Mouse (Mus musculus) ES-E14 (cell line): Measurements from ENCODE around the gene Smchd1. TPM values are rescaled to one million over a fixed set of nuclear protein-coding genes. Genes with fewer than 3 reads are reported as not detected.

Experiments
- DNase-seq: peaks from one replicate; pipeline ENCODE4 v3.0.0-alpha.2; 2013; ENCODE audit warnings: low read depth, low spot score
- H3K27ac ChIP-seq: 2 replicates; pipeline ENCODE4 v1.5.1; 2012; ENCODE audit warnings: low read depth, mild to moderate bottlenecking, low read length, moderate library complexity, mixed read lengths; ENCODE audit not compliant: poor library complexity, insufficient read depth, severe bottlenecking
- H3K36me3 ChIP-seq: 2 replicates; pipeline ENCODE4 v1.6.1; 2012; ENCODE audit warnings: mild to moderate bottlenecking, low read length, moderate library complexity, mixed read lengths; ENCODE audit not compliant: control insufficient read depth, poor library complexity, insufficient read depth, severe bottlenecking
- H3K4me1 ChIP-seq, 2 experiments: fragments of 150-350 bp in 1 of 2; sonication (generic) in 1 of 2; 2 replicates each; pipeline ENCODE4 v1.6.1; 2012; ENCODE audit warnings: low read length in 2 of 2, mild to moderate bottlenecking in 1 of 2, mixed read lengths in 1 of 2; ENCODE audit not compliant: control insufficient read depth in 2 of 2, insufficient read depth in 2 of 2, poor library complexity in 1 of 2
- H3K4me3 ChIP-seq, 2 experiments: fragments of 150-350 bp in 1 of 2; sonication (generic) in 1 of 2; 2 replicates each; pipeline ENCODE4 v1.5.1; 2012; ENCODE audit warnings: low read length in 2 of 2, low read depth in 1 of 2, mild to moderate bottlenecking in 1 of 2, mixed read lengths in 1 of 2; ENCODE audit not compliant: insufficient read depth in 1 of 2, poor library complexity in 1 of 2, severe bottlenecking in 1 of 2
- H3K9ac ChIP-seq: 2 replicates; pipeline ENCODE4 v1.6.1; 2012; ENCODE audit warnings: low read depth, mild to moderate bottlenecking, low read length, mixed read lengths; ENCODE audit not compliant: poor library complexity, insufficient read depth, severe bottlenecking
- H3K9me3 ChIP-seq: fragments of 150-350 bp; sonication (generic); 2 replicates; pipeline ENCODE4 v1.6.1; 2012; ENCODE audit warnings: low read depth, mild to moderate bottlenecking, low read length; ENCODE audit not compliant: control insufficient read depth, insufficient read depth
- CHD2 ChIP-seq: IDR thresholded peaks from 2 replicates; pipeline ENCODE4 v1.6.1; 2014; ENCODE audit warnings: mild to moderate bottlenecking, low read depth, low read length, inconsistent platforms
- HCFC1 ChIP-seq: IDR thresholded peaks from 2 replicates; pipeline ENCODE4 v1.6.1; 2012; ENCODE audit warnings: low read length, inconsistent platforms, borderline replicate concordance; ENCODE audit not compliant: insufficient read depth
- MAFK ChIP-seq: IDR thresholded peaks from 2 replicates; pipeline ENCODE4 v1.6.1; 2014; ENCODE audit warnings: mild to moderate bottlenecking, low read depth, low read length, inconsistent platforms; ENCODE audit not compliant: insufficient read depth
- ZC3H11A ChIP-seq: IDR thresholded peaks from 2 replicates; pipeline ENCODE4 v1.6.1; 2012; ENCODE audit warnings: low read depth, mild to moderate bottlenecking, inconsistent platforms, low read length, borderline replicate concordance
- ZNF384 ChIP-seq: IDR thresholded peaks from 2 replicates; pipeline ENCODE4 v1.6.1; 2012; ENCODE audit warnings: low read depth, low read length, inconsistent platforms
- in situ Hi-C, 2 experiments: fragments of 600-800 bp; cut with MboI; formaldehyde crosslinking; loops; one replicate each; pipeline ENCODE4 v1.15.1; 2025; ENCODE audit warnings: low sequenced_read_pairs in 2 of 2, inconsistent platforms in 1 of 2; ENCODE audit not compliant: unreplicated experiment in 2 of 2
- total RNA-seq: library from RNA; depleted of rRNA; stranded (reverse); fragments of 300-350 nt; gene quantifications from 2 replicates; pipeline ENCODE4 v1.2.3, GENCODE M21; 2012

Gene Smchd1
- total RNA-seq, 1 experiment: 41.0 TPM

DNA sequence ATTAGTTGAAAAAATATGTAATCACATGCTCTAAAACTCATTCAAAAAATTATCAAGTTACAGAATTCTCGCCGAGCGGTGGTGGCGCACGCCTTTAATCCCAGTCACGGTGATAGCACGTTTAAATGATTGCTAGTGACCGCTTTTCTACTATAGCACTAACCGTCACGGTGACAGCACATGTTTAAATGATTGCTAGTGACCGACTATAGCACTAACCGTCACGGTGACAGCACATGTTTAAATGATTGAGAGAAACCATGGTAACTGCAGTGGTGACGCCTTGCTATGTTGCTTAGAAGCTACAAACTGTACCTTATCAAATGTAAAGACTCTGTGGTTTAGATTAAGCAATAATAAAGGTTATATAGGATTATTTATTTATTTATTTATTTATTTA, 94.8 kb downstream of the Smchd1 start:
- TF ChIP-seq HCFC1 (no peak), MAFK (no peak), CHD2 (no peak), ZC3H11A (no peak), ZNF384 (no peak)
- no peak overlapping the region for H3K27ac ChIP-seq
- DNase-seq: no peak
- no peak overlapping the region for H3K4me3 ChIP-seq
- no peak overlapping the region for H3K9ac ChIP-seq
- H3K9me3 ChIP-seq: no peaks in the 10 kb centered on the region
- H3K36me3 ChIP-seq: peaks cover 4% of the 10 kb centered on the region; the same call in 1 of the 2 replicates
- H3K4me1 ChIP-seq: no peaks in the 10 kb centered on the region
- in situ Hi-C loops: no loop called here

DNA sequence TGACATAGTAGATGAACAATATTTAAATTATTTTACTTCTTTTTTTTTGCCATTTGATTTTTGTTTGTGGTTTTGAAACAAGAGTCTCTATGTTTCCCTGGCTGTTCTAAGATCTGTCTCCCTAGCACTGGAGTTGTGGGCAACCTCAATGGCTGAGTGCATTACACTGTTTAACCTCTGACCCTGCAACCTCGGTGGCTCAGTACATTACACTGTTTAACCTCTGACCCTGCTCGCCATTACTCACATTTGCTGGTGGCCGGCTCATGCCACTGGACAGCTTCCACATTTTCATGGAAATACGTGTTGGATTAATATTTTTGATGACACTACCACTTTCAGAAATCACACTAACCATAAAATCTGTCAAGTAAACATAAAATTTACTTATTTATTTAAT, 97.2 kb downstream of the Smchd1 start:
- DNase-seq: no peak
- Histone ChIP-seq H3K4me1 (no peaks in the 10 kb centered on the region), H3K4me3 (no peak overlapping the region), H3K27ac (no peak overlapping the region), H3K9ac (no peak overlapping the region), H3K36me3 (peaks cover 4% of the 10 kb centered on the region; the same call in 1 of the 2 replicates), H3K9me3 (no peaks in the 10 kb centered on the region)
- in situ Hi-C loops: no loop called here
- no peak for TF ChIP-seq CHD2
- TF ChIP-seq ZNF384: no peak
- TF ChIP-seq MAFK: no peak
- no peak for TF ChIP-seq HCFC1
- TF ChIP-seq ZC3H11A: no peak

DNA sequence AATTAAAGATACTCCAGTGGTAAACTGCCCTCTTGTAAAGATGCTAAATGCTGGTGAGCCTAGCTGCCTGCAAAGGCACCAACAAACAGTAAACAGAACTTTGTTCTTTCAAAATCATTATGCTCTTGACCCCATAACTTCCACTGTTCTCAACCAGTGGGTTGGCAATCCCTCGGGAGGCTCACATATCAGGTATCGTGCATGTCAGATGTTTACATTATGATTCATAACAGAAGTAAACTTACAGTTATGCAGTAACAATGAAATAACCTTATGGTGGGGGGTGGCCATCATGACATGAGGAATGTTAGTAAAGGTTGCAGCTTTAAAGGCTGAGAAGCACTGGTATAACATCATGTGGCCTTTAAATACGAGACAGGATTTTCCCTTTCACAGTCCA, 119.6 kb downstream of the Smchd1 start:
- Histone ChIP-seq H3K9ac (no peak overlapping the region), H3K4me3 (no peak overlapping the region), H3K4me1 (no peaks in the 10 kb centered on the region), H3K9me3 (no peaks in the 10 kb centered on the region), H3K27ac (no peak overlapping the region), H3K36me3 (peaks cover 9% of the 10 kb centered on the region)
- DNase-seq: no peak
- TF ChIP-seq CHD2: no peak
- no peak for TF ChIP-seq ZNF384
- no peak for TF ChIP-seq MAFK
- no peak for TF ChIP-seq ZC3H11A
- no peak for TF ChIP-seq HCFC1
- in situ Hi-C loops: no loop called here

- Histone ChIP-seq H3K36me3 (peaks cover 7% of the 10 kb centered on the region), H3K27ac (no peak overlapping the region), H3K4me3 (no peak overlapping the region), H3K4me1 (no peaks in the 10 kb centered on the region), H3K9me3 (no peaks in the 10 kb centered on the region), H3K9ac (no peak overlapping the region)
- DNase-seq: no peak
- TF ChIP-seq ZC3H11A: no peak
- in situ Hi-C loops: no loop called here
These were observed 120.9 kb downstream of the Smchd1 start for GRCm38 (mm10) chr17:71354205-71354604.

- no peaks in the 10 kb centered on the region for H3K9me3 ChIP-seq
- no peaks in the 10 kb centered on the region for H3K4me1 ChIP-seq
- no peak overlapping the region for H3K27ac ChIP-seq
- H3K36me3 ChIP-seq: peaks cover 7% of the 10 kb centered on the region
- TF ChIP-seq ZC3H11A (no peak), MAFK (no peak), HCFC1 (no peak), CHD2 (no peak), ZNF384 (no peak)
- H3K4me3 ChIP-seq: no peak overlapping the region
- no peak overlapping the region for H3K9ac ChIP-seq
- in situ Hi-C loops: no loop called here
- DNase-seq: no peak
These were observed 127.0 kb downstream of the Smchd1 start for GRCm38 (mm10) chr17:71348188-71348587.
